Mouse (Mus musculus): ENCODE results near the gene Ift52. TPM values are rescaled to one million over a fixed set of nuclear protein-coding genes. Genes with fewer than 3 reads are reported as not detected.

Gene Ift52
- polyA plus RNA-seq, 1 experiment: 21.1 TPM

DNA sequence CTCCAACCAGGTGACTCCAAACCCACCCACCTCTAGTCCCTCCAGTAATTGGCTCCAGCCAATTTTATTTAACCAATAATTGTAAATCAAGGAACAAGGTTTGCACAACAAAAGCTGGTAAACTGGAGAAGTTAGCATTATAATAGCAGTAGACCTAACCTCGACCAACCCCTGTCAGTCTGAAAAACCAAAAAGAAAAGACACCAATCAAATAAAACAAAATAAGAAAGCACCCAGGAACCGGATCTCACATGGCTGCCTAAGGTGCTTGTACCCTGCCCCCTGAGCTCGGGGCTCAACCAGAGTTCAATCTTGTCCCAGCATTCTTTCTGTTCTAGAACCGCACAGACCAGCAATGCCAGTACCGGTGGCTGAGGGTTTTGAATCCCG, 45.0 kb downstream of the Ift52 start:
- H3ac ChIP-seq (ENCODE audit: control insufficient read depth, insufficient read length): no peak overlapping the region
- no peak overlapping the region for H3K4me3 ChIP-seq
- H3K36me3 ChIP-seq (ENCODE audit: control insufficient read depth, insufficient read depth): no peaks in the 10 kb centered on the region
- no peaks in the 10 kb centered on the region for H3K79me2 ChIP-seq (ENCODE audit: control insufficient read depth, insufficient read depth)
- no peak for TF ChIP-seq SRF (IDR thresholded peaks at IDR 0.05; ENCODE audit: control insufficient read depth, insufficient read length, low read depth)
- TF ChIP-seq REST (IDR thresholded peaks at IDR 0.05; ENCODE audit: insufficient read depth, insufficient read length): no peak
- no peak for TF ChIP-seq TCF12 (IDR thresholded peaks at IDR 0.05; ENCODE audit: insufficient read depth, poor library complexity, severe bottlenecking)
- no peak for TF ChIP-seq TCF3 (IDR thresholded peaks at IDR 0.05; ENCODE audit: insufficient read length, low read depth)
- no peak for TF ChIP-seq MYOG (IDR thresholded peaks at IDR 0.05; ENCODE audit: control insufficient read depth in 1 of 3, insufficient read depth in 1 of 3, insufficient read length in 2 of 3, low read depth in 2 of 3)
- no peak for TF ChIP-seq POLR2AphosphoS2 (IDR thresholded peaks at IDR 0.05; ENCODE audit: insufficient read length, low read depth)
- TF ChIP-seq E2F4 (IDR thresholded peaks at IDR 0.05; ENCODE audit: insufficient read depth): no peak
- no peak overlapping the region for H3K4me2 ChIP-seq (ENCODE audit: low read depth)
- H3K27me3 ChIP-seq (ENCODE audit: control insufficient read depth, insufficient read depth, insufficient read length): no peaks in the 10 kb centered on the region

DNA sequence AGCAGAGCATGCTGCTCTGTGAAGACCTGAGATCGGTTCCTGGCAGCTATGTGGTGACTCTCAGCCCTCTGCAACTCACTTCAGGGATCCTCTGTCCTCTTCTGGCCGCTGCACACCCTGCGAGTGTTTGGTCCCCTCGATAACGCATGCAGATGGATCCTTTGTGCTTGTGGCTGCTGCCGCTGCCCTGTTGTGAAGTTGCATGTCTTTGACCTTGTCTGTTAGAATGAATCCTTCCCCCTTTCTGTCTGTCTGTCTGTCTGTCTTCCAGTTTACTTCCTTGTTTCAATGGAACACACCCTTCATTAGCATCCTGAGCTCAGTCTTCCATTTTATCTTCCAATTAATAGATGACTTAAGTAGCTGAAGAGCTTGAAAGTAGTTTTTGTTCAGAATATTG, 49.2 kb downstream of the Ift52 start:
- Histone ChIP-seq H3ac (ENCODE audit: control insufficient read depth, insufficient read length) (no peak overlapping the region), H3K36me3 (ENCODE audit: control insufficient read depth, insufficient read depth) (no peaks in the 10 kb centered on the region), H3K27me3 (ENCODE audit: control insufficient read depth, insufficient read depth, insufficient read length) (no peaks in the 10 kb centered on the region), H3K79me2 (ENCODE audit: control insufficient read depth, insufficient read depth) (no peaks in the 10 kb centered on the region), H3K4me3 (no peak overlapping the region), H3K4me2 (ENCODE audit: low read depth) (no peak overlapping the region)
- TF ChIP-seq SRF (IDR thresholded peaks at IDR 0.05; ENCODE audit: control insufficient read depth, insufficient read length, low read depth) (no peak), CEBPB (IDR thresholded peaks at IDR 0.05; ENCODE audit: insufficient read depth, poor library complexity, severe bottlenecking) (no peak), MYOD1 (IDR thresholded peaks at IDR 0.05; ENCODE audit: control insufficient read depth in 1 of 3, insufficient read length in 2 of 3, low read depth in 2 of 3) (no peak), USF1 (IDR thresholded peaks at IDR 0.05; ENCODE audit: low read depth) (no peak), POLR2AphosphoS2 (IDR thresholded peaks at IDR 0.05; ENCODE audit: insufficient read length, low read depth) (no peak), REST (IDR thresholded peaks at IDR 0.05; ENCODE audit: insufficient read depth, insufficient read length) (no peak), MYOG (IDR thresholded peaks at IDR 0.05; ENCODE audit: control insufficient read depth in 1 of 3, insufficient read depth in 1 of 3, insufficient read length in 2 of 3, low read depth in 2 of 3) (no peak), TCF3 (IDR thresholded peaks at IDR 0.05; ENCODE audit: insufficient read length, low read depth) (no peak), TCF12 (IDR thresholded peaks at IDR 0.05; ENCODE audit: insufficient read depth, poor library complexity, severe bottlenecking) (no peak), E2F4 (IDR thresholded peaks at IDR 0.05; ENCODE audit: insufficient read depth) (no peak), MAX (IDR thresholded peaks at IDR 0.05; ENCODE audit: low read depth) (no peak), POLR2A (IDR thresholded peaks at IDR 0.05; ENCODE audit: insufficient read length, low read depth) (no peak)

DNA sequence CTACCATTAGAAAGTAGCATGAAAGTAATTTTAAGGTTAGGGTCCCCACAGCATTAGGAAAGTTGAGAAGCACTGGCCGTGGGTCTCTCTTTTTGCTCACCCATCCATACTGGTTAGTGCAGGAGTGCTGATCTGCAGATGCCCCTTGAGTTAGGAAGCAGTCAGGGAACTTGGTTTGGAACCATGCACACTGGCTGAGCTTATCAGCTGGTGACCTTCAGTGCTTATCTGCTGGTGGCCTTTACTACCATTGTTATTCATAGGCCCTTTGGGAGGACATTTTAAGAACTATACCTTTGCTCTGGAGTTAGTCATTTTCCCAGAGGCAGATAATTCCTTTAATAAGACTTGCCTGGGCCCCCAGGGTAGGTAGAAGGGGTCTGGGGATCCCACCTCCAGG, 50.1 kb downstream of the Ift52 start:
- TF ChIP-seq MAX (IDR thresholded peaks at IDR 0.05; ENCODE audit: low read depth) (no peak), MYOD1 (IDR thresholded peaks at IDR 0.05; ENCODE audit: control insufficient read depth in 1 of 3, insufficient read length in 2 of 3, low read depth in 2 of 3) (no peak), TCF12 (IDR thresholded peaks at IDR 0.05; ENCODE audit: insufficient read depth, poor library complexity, severe bottlenecking) (no peak), POLR2AphosphoS2 (IDR thresholded peaks at IDR 0.05; ENCODE audit: insufficient read length, low read depth) (no peak), SRF (IDR thresholded peaks at IDR 0.05; ENCODE audit: control insufficient read depth, insufficient read length, low read depth) (no peak), TCF3 (IDR thresholded peaks at IDR 0.05; ENCODE audit: insufficient read length, low read depth) (no peak), USF1 (IDR thresholded peaks at IDR 0.05; ENCODE audit: low read depth) (no peak), CEBPB (IDR thresholded peaks at IDR 0.05; ENCODE audit: insufficient read depth, poor library complexity, severe bottlenecking) (no peak), MYOG (IDR thresholded peaks at IDR 0.05; ENCODE audit: control insufficient read depth in 1 of 3, insufficient read depth in 1 of 3, insufficient read length in 2 of 3, low read depth in 2 of 3) (no peak), E2F4 (IDR thresholded peaks at IDR 0.05; ENCODE audit: insufficient read depth) (no peak), REST (IDR thresholded peaks at IDR 0.05; ENCODE audit: insufficient read depth, insufficient read length) (no peak), POLR2A (IDR thresholded peaks at IDR 0.05; ENCODE audit: insufficient read length, low read depth) (no peak)
- Histone ChIP-seq H3K4me3 (no peak overlapping the region), H3K36me3 (ENCODE audit: control insufficient read depth, insufficient read depth) (no peaks in the 10 kb centered on the region), H3K79me2 (ENCODE audit: control insufficient read depth, insufficient read depth) (no peaks in the 10 kb centered on the region), H3K4me2 (ENCODE audit: low read depth) (no peak overlapping the region), H3ac (ENCODE audit: control insufficient read depth, insufficient read length) (no peak overlapping the region), H3K27me3 (ENCODE audit: control insufficient read depth, insufficient read depth, insufficient read length) (no peaks in the 10 kb centered on the region)

DNA sequence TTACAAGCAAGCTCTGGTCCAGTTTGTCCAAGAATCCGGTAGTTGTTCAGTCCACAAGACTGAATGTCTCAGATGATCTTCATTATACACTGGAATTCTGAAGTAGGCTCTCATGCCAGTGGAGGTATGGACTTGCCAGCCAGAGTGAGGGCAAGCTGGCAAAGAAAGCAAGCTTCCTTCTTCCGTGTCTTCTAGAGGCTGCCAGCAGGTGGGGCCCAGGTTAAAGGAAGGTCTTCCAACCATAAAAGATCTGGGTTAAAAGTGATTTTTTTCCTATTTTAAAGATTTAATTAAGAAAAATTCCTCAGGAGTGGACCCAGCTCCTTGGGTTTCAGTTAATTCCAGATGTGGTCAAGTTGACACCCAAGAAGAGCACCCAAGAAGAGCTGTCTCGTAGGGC, 53.1 kb downstream of the Ift52 start:
- H3K36me3 ChIP-seq (ENCODE audit: control insufficient read depth, insufficient read depth): peaks cover 4% of the 10 kb centered on the region

More for the DNA sequence above, 53.1 kb downstream of the Ift52 start:
- TF ChIP-seq SRF (IDR thresholded peaks at IDR 0.05; ENCODE audit: control insufficient read depth, insufficient read length, low read depth) (no peak), REST (IDR thresholded peaks at IDR 0.05; ENCODE audit: insufficient read depth, insufficient read length) (no peak), POLR2A (IDR thresholded peaks at IDR 0.05; ENCODE audit: insufficient read length, low read depth) (no peak), POLR2AphosphoS2 (IDR thresholded peaks at IDR 0.05; ENCODE audit: insufficient read length, low read depth) (no peak), CEBPB (IDR thresholded peaks at IDR 0.05; ENCODE audit: insufficient read depth, poor library complexity, severe bottlenecking) (no peak), USF1 (IDR thresholded peaks at IDR 0.05; ENCODE audit: low read depth) (no peak), MYOD1 (IDR thresholded peaks at IDR 0.05; ENCODE audit: control insufficient read depth in 1 of 3, insufficient read length in 2 of 3, low read depth in 2 of 3) (no peak), MYOG (IDR thresholded peaks at IDR 0.05; ENCODE audit: control insufficient read depth in 1 of 3, insufficient read depth in 1 of 3, insufficient read length in 2 of 3, low read depth in 2 of 3) (no peak), TCF3 (IDR thresholded peaks at IDR 0.05; ENCODE audit: insufficient read length, low read depth) (no peak), TCF12 (IDR thresholded peaks at IDR 0.05; ENCODE audit: insufficient read depth, poor library complexity, severe bottlenecking) (no peak), MAX (IDR thresholded peaks at IDR 0.05; ENCODE audit: low read depth) (no peak), E2F4 (IDR thresholded peaks at IDR 0.05; ENCODE audit: insufficient read depth) (no peak)
- Histone ChIP-seq H3K79me2 (ENCODE audit: control insufficient read depth, insufficient read depth) (no peaks in the 10 kb centered on the region), H3K4me2 (ENCODE audit: low read depth) (no peak overlapping the region), H3ac (ENCODE audit: control insufficient read depth, insufficient read length) (no peak overlapping the region), H3K4me3 (no peak overlapping the region), H3K27me3 (ENCODE audit: control insufficient read depth, insufficient read depth, insufficient read length) (no peaks in the 10 kb centered on the region)
